Mouse (Mus musculus) gastrocnemius, postnatal 25 days (tissue): Measurements from ENCODE around the gene Zc4h2. TPM values are rescaled to one million over a fixed set of nuclear protein-coding genes. Genes with fewer than 3 reads are reported as not detected.

Experiments
- DNase-seq: peaks from one replicate; pipeline ENCODE4 v3.0.0; 2022
- long read RNA-seq, 2 experiments: library from polyadenylated mRNA; stranded (forward); transcript quantifications; one replicate each; pipeline ENCODE4 v2.0.0; 2021
- total RNA-seq, 2 experiments: library from RNA; stranded (reverse); gene quantifications; 1 replicate in 1 of 2; 2 replicates in 1 of 2; pipeline ENCODE4 v1.2.3; 2021

Zc4h2 gene
- total RNA-seq = 1 to 10 TPM in 1 of 2 experiments, under 1 TPM in 1; 0.72 to 1.5 TPM
- long read RNA-seq, experiment 1 = 0 reads
- long read RNA-seq, experiment 2, partial matches to known transcripts = 0 of 1 reads
- long read RNA-seq, experiment 2, other reads (novel, unspliced or antisense) = 0 of 1 reads

DNA sequence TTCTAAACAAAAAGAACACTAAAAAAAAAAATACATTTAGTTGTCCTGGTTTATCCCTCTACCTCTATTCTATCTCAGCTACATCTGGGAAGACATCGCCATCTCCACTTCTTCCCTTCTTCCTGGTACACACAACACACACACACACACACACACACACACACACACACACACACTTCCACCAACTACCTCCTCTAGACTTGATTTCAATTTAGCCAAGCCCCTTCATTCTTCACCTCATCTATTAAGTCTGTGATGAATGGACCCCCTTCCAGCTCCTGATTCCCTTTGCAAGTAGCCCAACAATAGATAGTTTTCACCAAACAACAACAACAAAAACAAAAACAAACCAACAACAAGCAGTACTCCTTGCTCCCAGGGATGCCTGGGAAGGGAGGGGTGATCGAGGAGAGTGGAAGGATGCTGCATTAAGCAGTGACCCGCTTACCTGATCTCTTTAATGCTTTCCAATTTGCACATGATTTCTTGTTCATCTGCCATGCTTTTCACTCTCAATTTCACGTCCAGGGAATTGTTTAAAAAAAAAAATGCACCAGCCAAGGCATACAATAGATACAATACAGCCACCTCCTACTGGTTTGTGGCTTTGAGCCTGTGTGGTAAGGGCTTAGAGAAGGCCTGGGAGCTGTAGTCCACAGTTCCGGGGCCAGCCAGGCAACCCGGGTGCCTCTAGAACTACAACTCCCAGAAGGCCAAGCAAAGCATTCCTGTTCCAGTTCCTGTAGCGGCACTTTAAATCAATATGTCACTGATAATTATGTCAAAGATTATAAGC is at the start of gene Zc4h2:
Zc4h2 (minus strand) TSS at position 706 of the 796 bp plus-strand sequence.
- peak; percentile 72 for DNase-seq

DNA sequence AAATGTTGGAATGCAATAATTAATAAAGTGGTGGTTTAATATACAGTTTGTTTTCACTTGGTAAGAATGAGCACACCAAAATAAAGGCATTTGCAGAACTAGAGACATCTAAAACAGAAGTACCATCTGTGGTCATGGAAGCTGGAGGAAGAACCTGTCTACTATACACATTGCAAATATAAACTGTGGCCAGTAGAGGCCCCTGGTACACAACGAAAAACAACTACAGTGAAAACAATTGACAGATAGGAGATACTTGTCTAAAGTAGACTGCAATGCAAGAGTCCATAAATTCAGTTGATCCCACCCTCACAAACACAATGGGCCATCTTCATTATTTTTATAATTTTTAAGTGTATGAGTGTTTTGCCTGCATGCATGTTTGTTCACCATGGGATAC is 28.8 kb upstream of the Zc4h2 start:
- no peak for DNase-seq

DNA sequence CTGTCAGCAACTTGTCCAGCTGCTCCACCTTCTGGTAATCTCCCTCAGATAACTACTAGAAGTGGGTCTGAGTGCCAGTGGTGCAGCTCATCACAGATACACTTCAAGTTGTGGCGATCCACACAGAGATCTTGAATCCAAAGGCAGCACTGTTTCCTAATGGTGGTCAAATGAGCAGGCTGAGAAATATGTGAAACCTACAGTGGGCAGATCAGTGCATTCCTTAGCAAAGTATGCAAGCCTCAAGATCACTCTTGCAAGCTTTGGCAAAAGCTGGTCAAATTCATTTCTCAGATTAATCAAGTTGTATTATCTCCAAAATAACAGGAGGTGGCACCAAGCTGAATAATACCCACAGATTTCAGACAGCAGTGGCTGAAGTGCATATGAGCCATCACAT is 23.9 kb upstream of the Zc4h2 start:
- no peak for DNase-seq

DNA sequence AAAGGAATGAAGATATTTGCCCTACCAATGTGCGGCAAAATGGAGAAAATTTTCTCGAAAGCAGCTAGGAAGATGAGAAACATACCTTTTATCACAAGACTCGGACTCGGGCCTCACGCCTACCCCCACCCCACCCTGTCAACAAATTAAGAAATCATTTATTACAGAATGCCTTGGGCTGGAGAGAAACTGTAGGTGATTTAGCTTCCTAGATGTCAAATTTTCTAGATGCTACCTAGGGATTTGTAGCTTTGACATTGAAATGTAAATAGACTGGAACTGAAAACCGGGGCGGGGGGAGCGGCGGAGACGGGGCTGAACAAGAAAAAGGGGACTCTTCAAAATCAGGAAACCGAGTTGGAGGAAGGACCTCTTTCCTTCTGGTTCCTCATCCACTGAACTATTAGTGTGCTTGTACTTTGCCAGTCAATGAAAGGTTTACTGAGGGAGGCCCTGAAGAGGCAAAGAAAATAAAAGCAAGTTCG is 333 bp upstream of the Zc4h2 start:
- DNase-seq = no peak

DNA sequence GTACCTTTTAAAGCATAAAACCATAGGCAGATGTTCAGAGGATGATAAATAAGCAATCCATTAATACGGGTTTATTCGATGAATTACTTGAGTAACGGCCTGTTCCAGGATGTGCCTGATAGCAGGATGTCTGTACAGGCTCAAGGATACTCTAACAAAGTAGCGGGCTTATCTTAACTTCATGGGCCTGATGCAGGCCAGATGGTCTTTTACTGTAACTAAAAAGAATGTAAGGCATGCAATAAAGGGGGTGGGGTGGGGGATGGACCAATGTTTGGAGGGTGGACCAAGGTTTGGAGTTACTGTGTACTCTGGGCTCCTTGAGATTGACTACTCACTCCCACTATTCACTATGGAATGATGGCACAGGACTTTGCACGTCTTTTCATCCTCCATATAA is 57.7 kb downstream of the Zc4h2 start:
- no peak for DNase-seq

Other genes starting within 250 kb of the Zc4h2 start
- 1 to 10 TPM; 4.2 to 6.1 TPM for gene Amer1, start 213.6 kb downstream of the Zc4h2 start, total RNA-seq
- 10 to 100 TPM; 53.5 to 62.5 TPM for gene Asb12, start 100.5 kb downstream of the Zc4h2 start, total RNA-seq
- not detected for gene Pfn5, start 100.4 kb downstream of the Zc4h2 start, total RNA-seq
- under 1 TPM; 0.38 to 0.43 TPM for gene Zc3h12b, start 53.2 kb upstream of the Zc4h2 start, total RNA-seq